Mouse (Mus musculus) heart, adult 2 months (tissue): ENCODE data around the gene Tspyl1.

Experiments used
- CTCF ChIP-seq: fragments of 200-600 bp; IDR thresholded peaks from 2 replicates; pipeline ENCODE4 v1.8.1; 2022; ENCODE audit warnings: antibody characterized with exemption, mild to moderate bottlenecking, moderate library complexity
- EP300 ChIP-seq: fragments of 200-500 bp; IDR thresholded peaks from 2 replicates; pipeline ENCODE4 v1.6.1; 2011; ENCODE audit warnings: low read depth, low read length, control low read depth; ENCODE audit not compliant: insufficient read depth
- POLR2A ChIP-seq: fragments of 200-500 bp; IDR thresholded peaks from 2 replicates; pipeline ENCODE4 v1.6.1; 2011; ENCODE audit warnings: mild to moderate bottlenecking, low read depth, low read length, control low read depth; ENCODE audit not compliant: insufficient read depth

DNA sequence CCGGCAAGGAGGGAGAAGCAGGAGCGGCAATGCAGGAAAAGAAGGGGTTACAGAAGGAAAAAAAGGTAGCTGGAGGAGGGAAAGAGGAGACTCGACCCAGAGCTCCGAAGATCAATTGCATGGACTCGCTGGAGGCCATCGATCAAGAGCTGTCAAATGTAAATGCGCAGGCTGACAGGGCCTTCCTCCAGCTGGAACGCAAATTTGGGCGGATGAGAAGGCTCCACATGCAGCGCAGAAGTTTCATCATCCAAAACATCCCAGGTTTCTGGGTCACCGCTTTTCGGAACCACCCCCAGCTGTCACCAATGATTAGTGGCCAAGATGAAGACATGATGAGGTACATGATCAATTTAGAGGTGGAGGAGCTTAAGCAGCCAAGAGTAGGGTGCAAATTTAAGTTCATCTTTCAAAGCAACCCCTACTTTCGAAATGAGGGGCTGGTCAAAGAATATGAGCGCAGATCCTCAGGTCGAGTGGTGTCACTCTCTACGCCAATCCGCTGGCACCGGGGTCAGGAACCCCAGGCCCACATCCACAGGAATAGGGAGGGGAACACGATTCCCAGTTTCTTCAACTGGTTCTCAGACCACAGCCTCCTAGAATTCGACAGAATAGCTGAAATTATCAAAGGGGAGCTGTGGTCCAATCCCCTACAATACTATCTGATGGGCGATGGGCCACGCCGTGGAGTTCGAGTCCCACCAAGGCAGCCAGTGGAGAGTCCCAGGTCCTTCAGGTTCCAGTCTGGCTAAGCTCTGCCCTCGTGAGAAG lies 16.2 kb downstream of the Tspyl1 start:
- TF ChIP-seq POLR2A (no peak), CTCF (no peak), EP300 (no peak)
